Mouse (Mus musculus): Measurements from ENCODE around the gene Rnase1.
"Not testable (repeated sequence)": the region's sequence is repeated elsewhere in the genome, so short reads cannot be mapped to it uniquely, and the experiment has no call there.

Gene Rnase1

GRCm38 (mm10) chr14:51146685-51147084 lies at the start of gene Rnase1:
Rnase1 (minus strand) TSS chr14:51146785.
- no peak for DNase-seq

GRCm38 (mm10) chr14:51195681-51196080 lies 49.1 kb upstream of the Rnase1 start:
- DNase-seq = peak; percentile 45 to 56

- not testable (repeated sequence) for DNase-seq
Observed at GRCm38 (mm10) chr14:51181051-51181450, 34.5 kb upstream of the Rnase1 start.

GRCm38 (mm10) chr14:51173843-51174242 lies 27.3 kb upstream of the Rnase1 start:
- DNase-seq = peak in 1 of 2 experiments; percentile 8

- DNase-seq = not testable (repeated sequence)
Observed at GRCm38 (mm10) chr14:51172947-51173346, 26.4 kb upstream of the Rnase1 start.

- DNase-seq = peak; percentile 21 to 69
Observed at GRCm38 (mm10) chr14:51172095-51172865, 25.7 kb upstream of the Rnase1 start.

GRCm38 (mm10) chr14:51166068-51166467 lies 19.5 kb upstream of the Rnase1 start:
- no peak for DNase-seq

- DNase-seq = no peak
Observed at GRCm38 (mm10) chr14:51165435-51165834, 18.9 kb upstream of the Rnase1 start.

GRCm38 (mm10) chr14:51163323-51163722 lies 16.7 kb upstream of the Rnase1 start:
- DNase-seq = not testable (repeated sequence)

GRCm38 (mm10) chr14:51161976-51162375 lies 15.4 kb upstream of the Rnase1 start, which contains the start of gene Rnase2b:
Rnase2b (plus strand) TSS chr14:51162260.
- DNase-seq = not testable (repeated sequence)

- DNase-seq = no peak
Observed at GRCm38 (mm10) chr14:51157072-51157471, 10.5 kb upstream of the Rnase1 start.

- DNase-seq = no peak
Observed at GRCm38 (mm10) chr14:51156736-51157068, 10.1 kb upstream of the Rnase1 start.

GRCm38 (mm10) chr14:51156056-51156735 lies 9.6 kb upstream of the Rnase1 start:
- DNase-seq = no peak

GRCm38 (mm10) chr14:51152249-51152870 lies 5.8 kb upstream of the Rnase1 start:
- no peak for DNase-seq

GRCm38 (mm10) chr14:51150206-51150831 lies 3.7 kb upstream of the Rnase1 start:
- no peak for DNase-seq

- no peak for DNase-seq
Observed at GRCm38 (mm10) chr14:51149164-51149563, 2.6 kb upstream of the Rnase1 start.

GRCm38 (mm10) chr14:51148006-51148405 lies 1.4 kb upstream of the Rnase1 start:
- no peak for DNase-seq

GRCm38 (mm10) chr14:51145521-51145920 lies 1.1 kb downstream of the Rnase1 start:
- no peak for DNase-seq

GRCm38 (mm10) chr14:51144451-51144850 lies 2.1 kb downstream of the Rnase1 start:
- DNase-seq = no peak

GRCm38 (mm10) chr14:51143937-51144336 lies 2.6 kb downstream of the Rnase1 start:
- no peak for DNase-seq

GRCm38 (mm10) chr14:51143287-51143686 lies 3.3 kb downstream of the Rnase1 start:
- no peak for DNase-seq

GRCm38 (mm10) chr14:51142568-51142967 lies 4.0 kb downstream of the Rnase1 start:
- DNase-seq = no peak

GRCm38 (mm10) chr14:51142119-51142518 lies 4.5 kb downstream of the Rnase1 start:
- no peak for DNase-seq
